7 mouse cellular contexts compared by ENCODE assay signal in the genomic region with DNA sequence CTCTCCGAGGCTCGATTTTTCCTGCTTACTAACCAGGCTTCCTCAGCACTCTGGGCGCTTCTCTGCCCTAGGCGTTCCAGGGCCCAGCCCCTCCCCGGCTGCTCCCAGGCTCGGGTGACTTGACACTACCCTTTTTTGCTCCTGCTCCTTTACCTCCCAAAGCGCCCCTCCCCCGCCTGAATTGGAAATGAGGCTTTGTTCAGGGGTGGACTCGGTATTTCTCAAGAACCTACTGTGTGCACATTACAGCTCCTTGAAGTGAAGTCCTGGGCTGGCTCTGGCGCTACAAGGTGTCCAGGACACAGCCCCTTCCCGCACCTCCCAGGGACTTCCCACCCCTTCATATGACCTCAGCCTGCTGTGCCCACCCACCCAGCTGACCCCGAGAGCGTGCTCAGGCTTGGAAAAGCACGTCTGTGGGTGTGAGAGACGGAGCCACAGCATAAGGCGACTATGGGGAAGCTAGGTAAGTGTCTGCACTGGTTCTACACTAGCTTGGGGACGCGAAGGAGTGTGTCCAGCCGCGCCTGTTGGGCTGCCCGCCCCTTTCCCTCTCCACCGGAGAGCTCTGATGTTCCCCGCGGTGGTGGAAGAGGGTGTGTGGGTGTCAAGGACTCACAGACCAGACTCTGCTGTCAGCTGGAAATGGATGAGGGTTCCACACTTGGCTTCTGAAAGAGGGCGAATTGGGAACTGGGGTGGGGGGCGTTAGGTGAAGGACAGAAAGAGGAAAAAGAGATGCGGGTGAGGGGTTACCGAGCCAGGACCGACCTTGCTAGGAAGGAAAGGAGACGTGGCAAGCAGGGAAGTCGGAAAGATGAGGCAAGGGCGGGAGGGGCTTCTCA. TPM values are rescaled to one million over a fixed set of nuclear protein-coding genes. Genes with fewer than 3 reads are reported as not detected.
A peak's percentile ranks its signal among the peaks of the same experiment; 100 is the strongest.
DNase-seq lines count a peak whose midpoint lies in the region; ATAC-seq and TF ChIP-seq lines count a peak whose summit lies in the region.

A gene (plus strand): TSS at position 397 of the 845 bp plus-strand sequence.

- ATAC-seq in embryonic facial prominence, embryonic 14.5 days (ENCODE audit: low read depth), result no peak

- H3K4me1 ChIP-seq in embryonic facial prominence, embryonic 14.5 days (ENCODE audit: control insufficient read depth, insufficient read depth, low read length), result peaks cover 37% of the 10 kb centered on the region
- peaks cover 23% of the 10 kb centered on the region for H3K4me1 ChIP-seq in small intestine, adult 2 months (ENCODE audit: control insufficient read depth, insufficient read depth, insufficient read length, low read length)

- WGBS in embryonic facial prominence, embryonic 14.5 days, result 1% methylated on average over 32 of the region's 32 CpGs
- 3% methylated on average over 32 of the region's 32 CpGs for WGBS in small intestine, adult 2 months

- peak within 1 kb of the TSS; percentile 99 for H3K4me2 ChIP-seq in embryonic facial prominence, embryonic 14.5 days (ENCODE audit: low read depth, low read length)

- H3K36me3 ChIP-seq in embryonic facial prominence, embryonic 14.5 days (ENCODE audit: control insufficient read depth, insufficient read depth, low read length), result no peaks in the 10 kb centered on the region
- H3K36me3 ChIP-seq in small intestine, adult 2 months (ENCODE audit: control insufficient read depth, insufficient read depth, low read length), result no peaks in the 10 kb centered on the region

- peak; percentile 83 for DNase-seq in ES-CJ7 (ENCODE audit: low read depth, low spot score)
- peak; percentile 82 to 89 for DNase-seq in adrenal gland, adult (ENCODE audit: inconsistent age in 2 of 2, low spot score in 1 of 2)
- DNase-seq in embryonic facial prominence, embryonic 14.5 days (ENCODE audit: low spot score), result peak; percentile 54
- DNase-seq in heart, postnatal 25 days (ENCODE audit: low spot score), result no peak
- peak in 1 of 2 experiments; percentile 33 for DNase-seq in layer of hippocampus, postnatal 36 days
- peak; percentile 54 to 60 for DNase-seq in lung, postnatal 4 days

- H3K27me3 ChIP-seq in embryonic facial prominence, embryonic 14.5 days (replicated peaks; ENCODE audit: control insufficient read depth, insufficient read depth, low read length), result peaks cover 66% of the 10 kb centered on the region
- H3K27me3 ChIP-seq in small intestine, adult 2 months (ENCODE audit: control insufficient read depth, insufficient read depth, low read length), result peaks cover 36% of the 10 kb centered on the region

- H3K9ac ChIP-seq in embryonic facial prominence, embryonic 14.5 days (ENCODE audit: low read depth, low read length), result peak within 1 kb of the TSS; percentile 79

- TF ChIP-seq POLR2A in small intestine, adult 2 months (IDR thresholded peaks at IDR 0.05; ENCODE audit: low read depth, low read length), result no peak

- peak within 1 kb of the TSS; percentile 72; the same call in 1 of the 2 replicates for H3K27ac ChIP-seq in embryonic facial prominence, embryonic 14.5 days (replicated peaks; ENCODE audit: low read depth, low read length)
- H3K27ac ChIP-seq in small intestine, adult 2 months (ENCODE audit: insufficient read depth, low read depth, low read length), result no peak within 1 kb of the TSS

- no peaks in the 10 kb centered on the region for H3K9me3 ChIP-seq in embryonic facial prominence, embryonic 14.5 days (ENCODE audit: control insufficient read depth, low read length)

- TF ChIP-seq CTCF in small intestine, adult 2 months (IDR thresholded peaks at IDR 0.05; ENCODE audit: extremely low read depth, insufficient read length, insufficient replicate concordance, low read depth, low read length), result no peak

- H3K4me3 ChIP-seq in embryonic facial prominence, embryonic 14.5 days (ENCODE audit: low read depth, low read length), result peak within 1 kb of the TSS; percentile 91
- peak within 1 kb of the TSS; percentile 79 for H3K4me3 ChIP-seq in small intestine, adult 2 months (ENCODE audit: low read depth, low read length)

- intact Hi-C loops in heart, postnatal 25 days (cut with DNase I), result no loop called here

RNA-seq across cellular contexts. Expression of the gene that starts here (rescaled TPM):
- 1.3 and 1.6 TPM in 2 replicates for polyA plus RNA-seq in embryonic facial prominence, embryonic 14.5 days (2014; fragmentation: Nextera tagmentation; extraction: Ambion mirVana)
- 10 to 100 TPM; 14.7 to 18.2 TPM for total RNA-seq in heart, postnatal 25 days (2021)
- 10 to 100 TPM; 51.3 to 55.6 TPM for total RNA-seq in layer of hippocampus, postnatal 36 days (2021)
- polyA plus RNA-seq in small intestine, adult 2 months (2012; rRNA removed), result 11.8 and 24.6 TPM in 2 replicates
